Mouse (Mus musculus): ENCODE data around the gene R3hdm4. TPM values are rescaled to one million over a fixed set of nuclear protein-coding genes. Genes with fewer than 3 reads are reported as not detected.

R3hdm4 gene
- polyA plus RNA-seq, 1 experiment from 2014 or later, result 186 TPM

- Histone ChIP-seq H3K4me1 (peaks cover 51% of the 10 kb centered on the region), H3K4me2 (replicated peaks) (peak overlapping the region; percentile 93), H3K4me3 (peak overlapping the region; percentile 97), H3K27ac (peak overlapping the region; percentile 85), H3K27me3 (replicated peaks) (peaks cover 5% of the 10 kb centered on the region), H3K36me3 (peaks cover 26% of the 10 kb centered on the region), H3K9ac (peak overlapping the region; percentile 94), H3K9me3 (no peaks in the 10 kb centered on the region)
- no peak for ATAC-seq (ENCODE audit: low FRiP score, low read depth)
- 1% methylated on average over 29 of the region's 29 CpGs for WGBS
These were observed 7.2 kb upstream of the R3hdm4 start for GRCm38 (mm10) chr10:79928030-79928694.

- peaks cover 19% of the 10 kb centered on the region for H3K36me3 ChIP-seq
- H3K27me3 ChIP-seq (replicated peaks), result peaks cover 12% of the 10 kb centered on the region
- H3K9ac ChIP-seq, result peak overlapping the region; percentile 94
- peak overlapping the region; percentile 97 for H3K4me3 ChIP-seq
- H3K4me1 ChIP-seq, result peaks cover 44% of the 10 kb centered on the region
- peak overlapping the region; percentile 93 for H3K4me2 ChIP-seq (replicated peaks)
- peak; percentile 55 for ATAC-seq (ENCODE audit: low FRiP score, low read depth)
- under 1% methylated on average over 54 of the region's 54 CpGs for WGBS
- peak overlapping the region; percentile 85 for H3K27ac ChIP-seq
- H3K9me3 ChIP-seq, result no peaks in the 10 kb centered on the region
These were observed 6.5 kb upstream of the R3hdm4 start for GRCm38 (mm10) chr10:79927324-79928029.

GRCm38 (mm10) chr10:79926491-79927323 is 5.7 kb upstream of the R3hdm4 start, which contains the start of gene Arid3a:
Gene Arid3a (plus strand): TSS chr10:79927043.
- peaks cover 13% of the 10 kb centered on the region for H3K36me3 ChIP-seq
- WGBS, result under 1% methylated on average over 63 of the region's 63 CpGs

GRCm38 (mm10) chr10:79925785-79926490 is 4.9 kb upstream of the R3hdm4 start:
- no peak for ATAC-seq (ENCODE audit: low FRiP score, low read depth)
- Histone ChIP-seq H3K4me2 (replicated peaks) (peak overlapping the region; percentile 93), H3K4me3 (peak overlapping the region; percentile 97), H3K9ac (peak overlapping the region; percentile 94; the same call in 1 of the 2 replicates), H3K36me3 (peaks cover 5% of the 10 kb centered on the region; the same call in 1 of the 2 replicates), H3K27me3 (replicated peaks) (peaks cover 27% of the 10 kb centered on the region), H3K27ac (no peak overlapping the region), H3K9me3 (no peaks in the 10 kb centered on the region), H3K4me1 (peaks cover 45% of the 10 kb centered on the region)
- WGBS, result 12% methylated on average over 14 of the region's 15 CpGs

More at GRCm38 (mm10) chr10:79926491-79927323, 5.7 kb upstream of the R3hdm4 start, which contains the start of gene Arid3a:
- peak within 1 kb of the TSS; percentile 93 for H3K4me2 ChIP-seq (replicated peaks)
- H3K27me3 ChIP-seq (replicated peaks), result peaks cover 20% of the 10 kb centered on the region
- peaks cover 39% of the 10 kb centered on the region for H3K4me1 ChIP-seq
- H3K4me3 ChIP-seq, result peak within 1 kb of the TSS; percentile 97
- no peaks in the 10 kb centered on the region for H3K9me3 ChIP-seq
- peak within 1 kb of the TSS; percentile 85 for H3K27ac ChIP-seq
- peak within 1 kb of the TSS; percentile 94 for H3K9ac ChIP-seq
- ATAC-seq (ENCODE audit: low FRiP score, low read depth), result peak; percentile 73

GRCm38 (mm10) chr10:79924998-79925784 is 4.2 kb upstream of the R3hdm4 start:
- no peak overlapping the region for H3K9ac ChIP-seq

GRCm38 (mm10) chr10:79921572-79921971 is 564 bp upstream of the R3hdm4 start:
- Histone ChIP-seq H3K27ac (no peak overlapping the region), H3K4me1 (peaks cover 45% of the 10 kb centered on the region), H3K27me3 (replicated peaks) (peaks cover 64% of the 10 kb centered on the region), H3K9ac (peak overlapping the region; percentile 35; the same call in 1 of the 2 replicates), H3K4me3 (peak overlapping the region; percentile 22), H3K4me2 (replicated peaks) (peak overlapping the region; percentile 48), H3K36me3 (no peaks in the 10 kb centered on the region), H3K9me3 (peaks cover 3% of the 10 kb centered on the region; the same call in 1 of the 2 replicates)
- WGBS, result under 1% methylated on average over 34 of the region's 34 CpGs
- ATAC-seq (ENCODE audit: low FRiP score, low read depth), result no peak

More at GRCm38 (mm10) chr10:79924998-79925784, 4.2 kb upstream of the R3hdm4 start:
- 10% methylated on average over 29 of the region's 29 CpGs for WGBS
- Histone ChIP-seq H3K9me3 (no peaks in the 10 kb centered on the region), H3K27me3 (replicated peaks) (peaks cover 35% of the 10 kb centered on the region), H3K4me3 (no peak overlapping the region; the same call in 1 of the 2 replicates), H3K36me3 (no peaks in the 10 kb centered on the region), H3K4me1 (peaks cover 43% of the 10 kb centered on the region), H3K27ac (no peak overlapping the region), H3K4me2 (replicated peaks) (peak overlapping the region; percentile 93)
- ATAC-seq (ENCODE audit: low FRiP score, low read depth), result no peak

- no peak overlapping the region for H3K9ac ChIP-seq
- H3K4me3 ChIP-seq, result peak overlapping the region; percentile 22; the same call in 1 of the 2 replicates
- peaks cover 50% of the 10 kb centered on the region for H3K4me1 ChIP-seq
- WGBS, result 15% methylated on average over 26 of the region's 26 CpGs
- no peak for ATAC-seq (ENCODE audit: low FRiP score, low read depth)
- H3K27ac ChIP-seq, result no peak overlapping the region
- H3K27me3 ChIP-seq (replicated peaks), result peaks cover 64% of the 10 kb centered on the region
- peak overlapping the region; percentile 48 for H3K4me2 ChIP-seq (replicated peaks)
- H3K9me3 ChIP-seq, result peaks cover 3% of the 10 kb centered on the region; the same call in 1 of the 2 replicates
- H3K36me3 ChIP-seq, result no peaks in the 10 kb centered on the region
These were observed 735 bp downstream of the R3hdm4 start for GRCm38 (mm10) chr10:79920056-79920890.

GRCm38 (mm10) chr10:79919251-79919849 is 1.7 kb downstream of the R3hdm4 start:
- Histone ChIP-seq H3K4me3 (no peak overlapping the region), H3K9me3 (peaks cover 3% of the 10 kb centered on the region; the same call in 1 of the 2 replicates), H3K27me3 (replicated peaks) (peaks cover 64% of the 10 kb centered on the region), H3K36me3 (no peaks in the 10 kb centered on the region), H3K9ac (no peak overlapping the region), H3K27ac (no peak overlapping the region), H3K4me1 (peaks cover 53% of the 10 kb centered on the region), H3K4me2 (replicated peaks) (no peak overlapping the region)
- ATAC-seq (ENCODE audit: low FRiP score, low read depth), result no peak
- WGBS, result 4% methylated on average over 21 of the region's 21 CpGs

- H3K27ac ChIP-seq, result no peak overlapping the region
- H3K9me3 ChIP-seq, result peaks cover 3% of the 10 kb centered on the region; the same call in 1 of the 2 replicates
- H3K4me1 ChIP-seq, result peaks cover 53% of the 10 kb centered on the region
- no peaks in the 10 kb centered on the region for H3K36me3 ChIP-seq
- no peak for ATAC-seq (ENCODE audit: low FRiP score, low read depth)
- H3K27me3 ChIP-seq (replicated peaks), result peaks cover 62% of the 10 kb centered on the region
- 6% methylated on average over 35 of the region's 35 CpGs for WGBS
- peak overlapping the region; percentile 27 for H3K4me2 ChIP-seq (replicated peaks)
- H3K4me3 ChIP-seq, result no peak overlapping the region
- 0 out of 2 replicates have a peak overlapping the region, but pooled peaks have one; percentile 18 for H3K9ac ChIP-seq
These were observed 2.6 kb downstream of the R3hdm4 start for GRCm38 (mm10) chr10:79918231-79919078.

Data from neural tube, embryonic 12.5 days (tissue).